Mouse (Mus musculus): ENCODE measurements at regions not wholly inside any gene's neighbourhood (a gene's known extent, or its start where the extent isn't known, plus 50 kb on each side); places are given as distances from the start of the nearest gene placed in this dataset.

DNA sequence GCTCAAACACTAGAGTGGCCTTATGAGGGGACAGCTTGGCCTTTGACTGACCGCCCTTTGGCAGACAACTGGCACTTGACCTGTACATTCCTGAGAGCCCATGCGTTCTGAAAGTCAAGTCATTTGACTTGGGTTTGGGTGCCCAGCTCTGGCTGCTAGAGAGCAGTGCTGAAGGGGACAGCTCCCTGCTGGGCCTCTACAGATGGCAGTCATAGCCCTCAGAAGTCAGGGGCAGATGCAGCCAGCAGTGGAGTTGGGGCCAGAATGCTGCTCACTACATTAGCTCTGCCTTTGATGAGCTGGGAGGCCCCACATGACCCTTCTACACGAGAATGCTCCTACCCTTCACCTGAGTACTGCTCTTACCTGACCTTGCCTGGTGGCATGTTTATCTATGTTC lies 58.3 kb upstream of the Twist2 start:
- no peak for DNase-seq

- no peak for DNase-seq
Measured at GRCm38 (mm10) chr1:91744076-91744475, 57.2 kb upstream of the Twist2 start.

DNA sequence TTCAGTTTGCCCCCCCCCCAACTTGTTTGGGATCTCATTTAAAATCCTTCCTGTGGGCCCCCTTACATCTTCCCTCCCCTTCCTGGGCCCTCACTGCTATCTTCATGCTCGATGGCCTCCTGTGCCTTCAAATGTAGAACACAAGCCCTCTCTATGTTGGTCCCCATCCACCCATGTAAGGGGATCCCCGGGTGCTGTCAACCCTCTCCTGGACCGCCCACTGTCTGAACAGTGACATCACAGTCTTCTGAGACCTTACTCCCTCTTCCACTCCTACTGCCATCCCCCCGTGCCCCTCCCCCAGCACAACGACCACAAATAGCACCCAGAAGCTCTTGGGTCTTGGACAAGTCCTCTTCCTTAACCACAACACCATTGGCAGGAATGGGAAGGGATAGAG lies 56.6 kb upstream of the Twist2 start:
- DNase-seq = no peak

GRCm38 (mm10) chr1:91747583-91747982 lies 53.7 kb upstream of the Twist2 start:
- peak; percentile 24 for DNase-seq

All from kidney, adult 9 months (tissue).